Mouse (Mus musculus) embryonic fibroblast, embryonic 13.5 days (primary cell): ENCODE data around the gene Ces4a.
"Not testable (repeated sequence)": the region's sequence is repeated elsewhere in the genome, so short reads cannot be mapped to it uniquely, and the experiment has no call there.

ENCODE experiments used
- CTCF ChIP-seq: IDR thresholded peaks from 2 replicates; pipeline ENCODE4 v1.5.1; 2011; ENCODE audit warnings: mild to moderate bottlenecking, control low read depth, low read length, moderate library complexity, borderline replicate concordance; ENCODE audit not compliant: insufficient read depth
- POLR2A ChIP-seq: IDR thresholded peaks from 2 replicates; pipeline ENCODE4 v1.6.1; 2011; ENCODE audit warnings: low read depth, mild to moderate bottlenecking, control low read depth, low read length, moderate library complexity

DNA sequence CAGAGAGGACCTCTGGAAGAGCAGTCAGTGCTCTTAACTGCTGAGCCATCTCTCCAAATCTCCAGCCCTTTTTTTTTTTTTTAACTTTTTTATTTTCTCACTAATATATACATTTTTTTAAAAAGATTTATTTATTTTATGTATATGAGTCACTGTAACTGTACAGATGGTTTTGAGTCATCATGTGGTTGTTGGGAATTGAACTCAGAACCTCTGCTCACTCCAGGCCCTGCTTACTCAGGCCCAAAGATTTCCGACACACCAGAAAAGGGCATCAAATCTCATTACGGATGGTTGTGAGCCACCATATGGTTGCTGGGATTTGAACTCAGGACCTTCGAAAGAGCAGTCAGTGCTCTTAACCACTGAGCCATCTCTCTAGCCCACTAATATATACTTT is 43.7 kb downstream of the Ces4a start:
- TF ChIP-seq CTCF, POLR2A: not testable (repeated sequence)
